Mouse (Mus musculus): ENCODE data around the gene Btbd7.

DNA sequence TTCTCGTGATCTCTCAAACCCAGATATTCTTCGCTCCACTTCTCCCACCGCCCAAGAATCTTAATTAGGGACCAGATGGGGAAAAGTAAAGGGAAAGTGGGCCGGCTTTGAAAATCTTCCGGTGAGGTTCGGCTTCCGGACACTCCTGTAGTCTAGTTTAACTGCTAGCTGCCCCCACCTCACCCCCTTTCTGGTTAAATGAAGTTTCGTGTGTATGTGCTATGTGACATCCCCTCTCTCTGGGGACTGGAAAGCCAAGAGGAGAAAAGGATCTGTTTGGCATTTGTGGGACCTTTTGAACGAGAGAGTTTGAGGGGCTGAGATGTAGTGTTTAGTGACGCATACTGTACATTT, 119.9 kb downstream of the Btbd7 start, which contains the start of gene Gm20604:
- TF ChIP-seq EP300 (optimal IDR thresholded peaks at IDR 0.05) (no peak), CTCF (IDR thresholded peaks at IDR 0.05; ENCODE audit: low read depth) (no peak)
